Mouse (Mus musculus): ENCODE measurements at regions not wholly inside any gene's neighbourhood (a gene's known extent, or its start where the extent isn't known, plus 50 kb on each side); places are given as distances from the start of the nearest gene placed in this dataset.

DNA sequence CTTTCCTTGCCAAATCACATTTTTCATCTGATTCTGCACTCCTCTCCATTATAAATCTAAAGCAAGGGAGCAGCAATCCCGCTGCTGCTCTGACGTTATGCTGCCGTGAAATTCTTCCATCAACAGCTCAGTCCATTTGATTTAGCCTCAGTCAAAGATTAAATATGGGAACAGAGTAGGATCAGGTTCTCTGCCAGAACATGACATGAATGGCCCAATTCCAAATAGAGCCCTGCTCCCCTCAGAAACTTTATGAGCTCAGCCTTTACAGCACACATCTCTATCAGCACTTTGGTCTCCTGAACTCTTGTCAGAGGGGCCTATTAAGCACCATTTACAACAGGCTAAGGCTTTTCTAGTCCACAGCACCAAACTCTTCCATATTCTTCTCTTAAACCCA is 332.3 kb downstream of the Prr30 start:
- DNase-seq = no peak

- no peak for DNase-seq
These were observed 335.3 kb downstream of the Prr30 start for GRCm38 (mm10) chr14:100864792-100865191.

DNA sequence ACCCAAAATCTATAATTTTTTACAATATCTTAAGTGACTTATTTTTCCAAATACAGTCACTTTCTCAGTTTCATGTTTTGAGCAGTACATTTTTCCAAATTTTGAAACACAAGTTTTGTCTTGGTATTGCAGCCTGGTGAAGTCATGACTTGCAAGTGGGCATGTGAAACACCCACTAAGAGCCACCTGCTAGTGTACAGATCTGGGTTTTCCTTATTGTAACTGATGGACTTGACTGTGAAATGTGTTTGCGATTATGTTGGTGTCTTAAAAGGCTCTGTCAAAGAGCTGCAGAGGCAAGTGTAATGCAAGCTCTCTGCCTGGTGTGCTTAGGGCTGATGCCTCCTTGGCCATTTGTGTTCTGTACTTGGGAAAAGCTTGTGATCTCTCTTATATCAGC is 336.0 kb downstream of the Prr30 start:
- peak; percentile 21 for DNase-seq

GRCm38 (mm10) chr14:100842828-100843227 is 357.3 kb downstream of the Prr30 start:
- DNase-seq = no peak
